Mouse (Mus musculus) ES-Bruce4 (cell line): ENCODE measurements at regions not wholly inside any gene's neighbourhood (a gene's known extent, or its start where the extent isn't known, plus 50 kb on each side); places are given as distances from the start of the nearest gene placed in this dataset.

Source experiments
- H3K27ac ChIP-seq: 2 replicates; pipeline ENCODE4 v1.5.1; 2012; ENCODE audit warnings: low read length, inconsistent platforms; ENCODE audit not compliant: insufficient read depth
- H3K27me3 ChIP-seq: 2 replicates; pipeline ENCODE4 v1.6.1; 2012; ENCODE audit warnings: mild to moderate bottlenecking, low read length, inconsistent platforms; ENCODE audit not compliant: control insufficient read depth, poor library complexity, insufficient read depth, severe bottlenecking
- H3K36me3 ChIP-seq: 2 replicates; pipeline ENCODE4 v1.6.1; 2012; ENCODE audit warnings: inconsistent platforms, mild to moderate bottlenecking, low read length, moderate library complexity; ENCODE audit not compliant: control insufficient read depth, poor library complexity, insufficient read depth, severe bottlenecking
- H3K4me1 ChIP-seq: one replicate; pipeline ENCODE4 v1.8.1; 2011; ENCODE audit warnings: low read length; ENCODE audit not compliant: control insufficient read depth, insufficient read depth
- H3K4me3 ChIP-seq: 2 replicates; pipeline ENCODE4 v1.5.1; 2011; ENCODE audit warnings: low read depth, mild to moderate bottlenecking, low read length
- H3K9ac ChIP-seq: 2 replicates; pipeline ENCODE4 v1.6.1; 2012; ENCODE audit warnings: low read depth, mild to moderate bottlenecking, inconsistent platforms; ENCODE audit not compliant: poor library complexity, severe bottlenecking
- H3K9me3 ChIP-seq: replicated peaks from 2 replicates; pipeline ENCODE4 v1.6.1; 2012; ENCODE audit warnings: mild to moderate bottlenecking, low read length, inconsistent platforms; ENCODE audit not compliant: control insufficient read depth, poor library complexity, insufficient read depth, severe bottlenecking
- CTCF ChIP-seq: IDR thresholded peaks from one replicate; pipeline ENCODE4 v1.8.1; 2011; ENCODE audit warnings: low read depth, low read length
- EP300 ChIP-seq: IDR thresholded peaks from 2 replicates; pipeline ENCODE4 v1.6.1; 2011; ENCODE audit warnings: low read depth, low read length; ENCODE audit not compliant: insufficient read depth
- POLR2A ChIP-seq: IDR thresholded peaks from one replicate; pipeline ENCODE4 v1.8.1; 2011; ENCODE audit warnings: low read length; ENCODE audit not compliant: insufficient read depth

DNA sequence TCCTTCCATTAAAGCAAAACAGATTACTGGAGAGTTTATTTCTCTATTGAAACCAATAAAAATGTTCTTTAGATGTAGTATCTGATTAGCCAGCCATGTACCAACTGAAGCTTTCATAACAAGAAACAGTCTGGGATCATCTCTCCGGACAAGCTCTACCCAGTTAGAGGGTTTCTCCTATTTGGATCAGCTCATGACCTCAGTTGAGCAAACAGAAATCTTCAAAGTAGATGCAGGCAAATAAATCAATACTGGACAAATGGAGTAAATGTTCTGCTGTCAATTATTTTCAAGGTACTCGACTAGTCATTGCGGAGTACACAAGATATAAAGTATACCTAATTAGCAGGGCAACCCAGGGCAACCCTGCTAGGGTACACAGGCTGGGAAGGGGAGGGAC lies 67.4 kb downstream of the Avpr1a start:
- no peak overlapping the region for H3K27ac ChIP-seq
- no peaks in the 10 kb centered on the region for H3K36me3 ChIP-seq
- TF ChIP-seq EP300 (no peak), POLR2A (no peak), CTCF (no peak)
- H3K4me3 ChIP-seq, result no peak overlapping the region
- H3K9me3 ChIP-seq, result peaks cover 13% of the 10 kb centered on the region
- no peaks in the 10 kb centered on the region for H3K27me3 ChIP-seq
- no peak overlapping the region for H3K9ac ChIP-seq
- H3K4me1 ChIP-seq, result no peaks in the 10 kb centered on the region

DNA sequence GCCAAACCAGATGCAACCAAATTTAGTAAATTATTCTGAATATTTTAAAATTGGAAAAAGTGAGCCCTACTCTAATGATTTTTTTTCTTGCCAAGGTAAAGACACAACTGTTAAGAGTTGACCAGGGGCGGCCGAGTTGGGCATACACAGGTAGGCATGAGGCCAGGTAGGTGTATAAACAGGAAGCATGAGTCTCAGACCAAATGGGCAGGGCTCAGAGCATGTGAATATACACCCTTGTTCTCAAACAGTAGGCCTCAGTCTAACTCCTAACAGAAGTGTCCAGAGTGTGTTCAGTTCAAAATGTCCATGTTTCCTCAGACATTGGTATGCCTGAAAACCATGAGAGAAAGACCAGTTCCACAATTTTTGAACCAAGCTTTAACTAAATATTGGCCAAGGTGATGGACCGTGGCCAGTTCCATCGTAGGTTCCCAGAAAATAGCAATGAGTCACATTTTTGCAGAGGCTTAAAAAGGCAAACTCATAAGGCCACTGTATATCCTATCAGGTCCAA lies 71.0 kb downstream of the Avpr1a start:
- Histone ChIP-seq H3K36me3 (no peaks in the 10 kb centered on the region), H3K4me3 (no peak overlapping the region), H3K27me3 (no peaks in the 10 kb centered on the region), H3K9ac (no peak overlapping the region), H3K9me3 (no peaks in the 10 kb centered on the region; the same call in 1 of the 2 replicates), H3K4me1 (no peaks in the 10 kb centered on the region), H3K27ac (no peak overlapping the region)
- no peak for TF ChIP-seq CTCF
- no peak for TF ChIP-seq EP300
- no peak for TF ChIP-seq POLR2A

DNA sequence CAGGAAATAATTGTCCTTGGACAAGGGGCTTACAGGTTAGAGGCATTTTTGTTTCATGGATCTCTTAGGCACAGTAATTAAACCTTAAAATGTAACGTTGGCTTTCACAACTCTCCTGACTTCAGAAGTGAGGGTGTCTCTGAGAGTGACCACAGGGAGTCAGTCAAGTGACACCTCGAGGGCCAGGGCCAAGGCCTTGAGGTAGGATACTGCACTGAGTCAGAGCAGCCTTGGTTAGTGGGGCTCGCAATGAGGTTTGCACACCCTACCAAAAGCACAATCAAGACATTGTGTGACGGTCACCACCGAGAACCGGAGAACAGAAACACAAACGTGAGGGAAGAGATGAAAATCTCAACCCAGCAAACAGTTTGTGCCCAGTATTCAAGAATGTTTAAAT lies 71.7 kb downstream of the Avpr1a start:
- Histone ChIP-seq H3K4me1 (no peaks in the 10 kb centered on the region), H3K27me3 (no peaks in the 10 kb centered on the region), H3K36me3 (no peaks in the 10 kb centered on the region), H3K9me3 (no peaks in the 10 kb centered on the region), H3K9ac (no peak overlapping the region), H3K27ac (no peak overlapping the region), H3K4me3 (no peak overlapping the region)
- TF ChIP-seq POLR2A (no peak), CTCF (no peak), EP300 (no peak)

DNA sequence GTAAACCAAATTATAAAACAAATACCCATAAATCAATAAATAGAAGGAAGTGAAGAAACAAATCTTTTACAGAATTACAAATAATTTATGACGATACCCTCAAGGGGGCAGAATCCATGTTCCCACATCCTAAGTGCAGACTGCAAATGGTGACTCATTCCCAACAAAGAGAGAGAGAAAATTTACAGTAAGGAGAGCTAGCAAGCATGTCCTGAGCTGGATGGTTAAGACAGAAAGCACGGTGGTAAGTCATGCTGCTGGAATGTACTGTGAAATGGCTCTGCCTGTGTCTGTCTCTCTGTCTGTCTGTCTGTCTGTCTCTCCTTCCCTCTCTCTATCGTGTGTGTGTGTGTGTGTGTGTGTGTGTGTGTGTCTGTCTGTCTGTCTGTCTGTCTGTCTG lies 74.3 kb downstream of the Avpr1a start:
- H3K27me3 ChIP-seq, result no peaks in the 10 kb centered on the region
- no peak overlapping the region for H3K27ac ChIP-seq
- no peaks in the 10 kb centered on the region for H3K36me3 ChIP-seq
- no peak for TF ChIP-seq POLR2A
- no peak for TF ChIP-seq EP300
- TF ChIP-seq CTCF, result no peak
- no peak overlapping the region for H3K4me3 ChIP-seq
- H3K9me3 ChIP-seq, result no peaks in the 10 kb centered on the region
- no peak overlapping the region for H3K9ac ChIP-seq
- no peaks in the 10 kb centered on the region for H3K4me1 ChIP-seq

DNA sequence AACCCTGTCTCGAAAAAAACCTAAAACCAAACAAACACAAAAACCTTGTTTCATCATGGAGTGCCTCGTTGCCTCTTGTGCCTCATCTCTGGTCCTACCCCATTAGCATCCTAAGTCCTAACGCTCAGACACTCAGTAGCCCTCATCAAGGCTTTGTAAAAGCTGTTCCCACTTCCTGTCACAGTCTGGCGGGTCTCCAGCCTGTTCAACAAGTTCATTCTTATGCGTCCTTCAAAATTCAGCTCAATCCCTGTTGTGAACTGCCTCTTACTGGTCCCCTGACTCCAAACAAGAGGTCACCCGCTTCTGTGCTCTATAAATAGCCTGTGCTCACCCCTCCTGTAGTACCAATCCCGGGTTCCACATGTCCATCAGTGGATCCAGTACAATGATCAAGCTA lies 77.1 kb downstream of the Avpr1a start:
- H3K4me3 ChIP-seq, result no peak overlapping the region
- no peaks in the 10 kb centered on the region for H3K9me3 ChIP-seq
- TF ChIP-seq POLR2A (no peak), EP300 (no peak), CTCF (no peak)

DNA sequence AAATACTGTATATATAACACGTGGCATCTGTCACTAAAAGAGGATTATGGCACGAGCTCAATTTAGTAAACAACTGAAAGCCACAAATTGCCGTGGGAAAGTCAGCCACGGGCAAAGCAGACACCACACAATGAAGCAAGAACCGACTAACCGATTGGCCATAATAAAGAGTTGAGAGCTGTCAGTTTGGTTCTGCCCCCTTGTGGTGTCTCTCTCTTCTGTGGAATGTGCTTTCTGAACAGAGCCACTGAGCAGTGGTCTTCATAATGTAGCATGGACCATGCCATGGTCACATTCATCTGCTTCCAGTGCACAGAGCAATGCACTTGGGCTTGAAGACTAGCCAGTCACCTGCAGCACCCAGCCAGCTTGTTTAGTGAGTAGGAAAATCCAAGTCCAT lies 77.5 kb downstream of the Avpr1a start:
- no peak for TF ChIP-seq EP300
- no peak for TF ChIP-seq POLR2A
- TF ChIP-seq CTCF, result no peak
- H3K4me3 ChIP-seq, result no peak overlapping the region
- H3K4me1 ChIP-seq, result no peaks in the 10 kb centered on the region
- H3K9ac ChIP-seq, result no peak overlapping the region
- H3K36me3 ChIP-seq, result no peaks in the 10 kb centered on the region
- H3K9me3 ChIP-seq, result no peaks in the 10 kb centered on the region
- no peaks in the 10 kb centered on the region for H3K27me3 ChIP-seq
- no peak overlapping the region for H3K27ac ChIP-seq

More for the DNA sequence above, 77.1 kb downstream of the Avpr1a start:
- H3K36me3 ChIP-seq, result no peaks in the 10 kb centered on the region
- H3K27ac ChIP-seq, result no peak overlapping the region
- no peaks in the 10 kb centered on the region for H3K27me3 ChIP-seq
- H3K4me1 ChIP-seq, result no peaks in the 10 kb centered on the region
- no peak overlapping the region for H3K9ac ChIP-seq
